Mouse (Mus musculus): ENCODE data around the gene Scfd2.

- TF ChIP-seq CTCF (IDR thresholded peaks at IDR 0.05; ENCODE audit: low read depth) (no peak), EP300 (IDR thresholded peaks at IDR 0.05; ENCODE audit: low read depth) (no peak)
These were observed 313.0 kb downstream of the Scfd2 start for GRCm38 (mm10) chr5:74218524-74218923.

All from liver, postnatal 0 days (tissue).